Mouse (Mus musculus): ENCODE measurements around the gene Gm11213. TPM values are rescaled to one million over a fixed set of nuclear protein-coding genes. Genes with fewer than 3 reads are reported as not detected.
A peak's percentile ranks its signal among the peaks of the same experiment; 100 is the strongest.

Gm11213 gene
- total and polyA plus RNA-seq, 2 experiments from 2014 or later, result not detected

DNA sequence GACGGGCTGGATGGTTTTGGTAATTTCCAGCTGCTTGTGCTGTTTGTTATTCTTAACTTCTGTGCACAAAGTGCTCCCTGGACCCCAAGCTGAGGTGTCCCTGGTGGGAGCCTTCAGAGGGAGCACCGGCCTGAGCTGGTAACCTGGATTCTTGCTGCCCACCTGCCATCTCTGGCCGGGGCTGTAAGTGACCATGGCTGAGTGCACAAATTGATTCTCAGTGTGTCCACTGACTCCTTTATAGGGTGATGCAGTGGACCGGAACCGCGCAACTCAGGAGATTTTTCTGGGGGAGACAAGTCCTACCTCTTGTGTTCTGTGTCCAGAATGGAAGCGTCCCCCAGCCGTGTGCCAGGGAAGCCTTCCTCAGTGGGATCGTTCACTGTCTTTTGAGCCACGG lies 19.8 kb downstream of the Gm11213 start:
- ATAC-seq (no peak), DNase-seq (ENCODE audit: low spot score) (no peak)
- Histone ChIP-seq H3K36me3 (ENCODE audit: insufficient read depth, low read length) (no peaks in the 10 kb centered on the region), H3K9me3 (ENCODE audit: low read length) (no peaks in the 10 kb centered on the region), H3K27ac (no peak overlapping the region), H3K4me2 (ENCODE audit: low read depth, low read length) (no peak overlapping the region), H3K9ac (replicated peaks; ENCODE audit: low read length) (no peak overlapping the region), H3K4me1 (ENCODE audit: insufficient read depth, low read length) (peaks cover 1% of the 10 kb centered on the region; the same call in 1 of the 2 replicates), H3K4me3 (ENCODE audit: low read length) (no peak overlapping the region), H3K27me3 (ENCODE audit: insufficient read depth, low read length) (no peaks in the 10 kb centered on the region)
- TF ChIP-seq CTCF (IDR thresholded peaks at IDR 0.05; ENCODE audit: low read depth), result no peak
- 75% methylated on average over 10 of the region's 10 CpGs for WGBS

- Histone ChIP-seq H3K27me3 (ENCODE audit: insufficient read depth, low read length) (no peaks in the 10 kb centered on the region), H3K4me2 (ENCODE audit: low read depth, low read length) (no peak overlapping the region), H3K27ac (no peak overlapping the region), H3K9me3 (ENCODE audit: low read length) (no peaks in the 10 kb centered on the region), H3K4me1 (ENCODE audit: insufficient read depth, low read length) (peaks cover 9% of the 10 kb centered on the region; the same call in 1 of the 2 replicates), H3K36me3 (ENCODE audit: insufficient read depth, low read length) (no peaks in the 10 kb centered on the region), H3K4me3 (ENCODE audit: low read length) (no peak overlapping the region), H3K9ac (replicated peaks; ENCODE audit: low read length) (no peak overlapping the region)
- no peak for TF ChIP-seq CTCF (IDR thresholded peaks at IDR 0.05; ENCODE audit: low read depth)
- ATAC-seq (no peak), DNase-seq (ENCODE audit: low spot score) (no peak)
- WGBS, result 78% methylated on average over 5 of the region's 5 CpGs
Measured at GRCm38 (mm10) chr4:63582580-63582979, 22.5 kb downstream of the Gm11213 start.

- peaks cover 9% of the 10 kb centered on the region; the same call in 1 of the 2 replicates for H3K4me1 ChIP-seq (ENCODE audit: insufficient read depth, low read length)
- no peak overlapping the region for H3K27ac ChIP-seq
- 13% methylated on average over 6 of the region's 6 CpGs for WGBS
- no peak overlapping the region for H3K4me3 ChIP-seq (ENCODE audit: low read length)
- peak; percentile 63 for DNase-seq (ENCODE audit: low spot score)
- no peak overlapping the region for H3K4me2 ChIP-seq (ENCODE audit: low read depth, low read length)
- no peak for TF ChIP-seq CTCF (IDR thresholded peaks at IDR 0.05; ENCODE audit: low read depth)
- no peaks in the 10 kb centered on the region for H3K27me3 ChIP-seq (ENCODE audit: insufficient read depth, low read length)
- no peaks in the 10 kb centered on the region for H3K36me3 ChIP-seq (ENCODE audit: insufficient read depth, low read length)
- peak; percentile 86 for ATAC-seq
- H3K9me3 ChIP-seq (ENCODE audit: low read length), result no peaks in the 10 kb centered on the region
- H3K9ac ChIP-seq (replicated peaks; ENCODE audit: low read length), result no peak overlapping the region
Measured at GRCm38 (mm10) chr4:63580078-63580477, 25.0 kb downstream of the Gm11213 start.

GRCm38 (mm10) chr4:63579649-63580048 lies 25.4 kb downstream of the Gm11213 start:
- 78% methylated on average over 14 of the region's 14 CpGs for WGBS
- no peak overlapping the region for H3K4me3 ChIP-seq (ENCODE audit: low read length)
- no peak overlapping the region for H3K27ac ChIP-seq
- no peaks in the 10 kb centered on the region for H3K36me3 ChIP-seq (ENCODE audit: insufficient read depth, low read length)
- DNase-seq (ENCODE audit: low spot score), result no peak
- peak; percentile 48 for ATAC-seq
- H3K9me3 ChIP-seq (ENCODE audit: low read length), result no peaks in the 10 kb centered on the region
- no peak for TF ChIP-seq CTCF (IDR thresholded peaks at IDR 0.05; ENCODE audit: low read depth)
- H3K9ac ChIP-seq (replicated peaks; ENCODE audit: low read length), result no peak overlapping the region
- no peak overlapping the region for H3K4me2 ChIP-seq (ENCODE audit: low read depth, low read length)
- H3K27me3 ChIP-seq (ENCODE audit: insufficient read depth, low read length), result no peaks in the 10 kb centered on the region
- H3K4me1 ChIP-seq (ENCODE audit: insufficient read depth, low read length), result peaks cover 9% of the 10 kb centered on the region; the same call in 1 of the 2 replicates

DNA sequence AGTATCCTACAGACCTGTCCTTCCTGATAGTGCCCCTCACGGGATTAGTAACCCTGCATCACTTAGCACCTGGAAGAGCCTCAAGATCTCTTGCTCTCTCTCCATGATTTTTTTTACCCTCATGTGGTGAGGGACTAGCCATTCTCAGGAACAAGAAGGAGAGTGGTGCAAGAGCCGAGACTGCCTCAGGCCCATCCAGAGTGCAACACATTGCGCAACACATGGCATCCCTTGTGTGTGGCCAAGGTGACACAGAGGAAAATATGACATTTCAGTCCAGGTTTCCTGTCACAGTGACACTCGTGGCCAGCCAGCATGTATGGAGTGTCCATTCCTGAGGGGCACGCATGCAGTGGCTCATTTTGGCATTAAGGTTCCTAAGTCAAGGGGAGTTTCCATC lies 32.4 kb downstream of the Gm11213 start:
- WGBS, result 90% methylated on average over 5 of the region's 5 CpGs
- H3K27me3 ChIP-seq (ENCODE audit: insufficient read depth, low read length), result no peaks in the 10 kb centered on the region
- H3K4me2 ChIP-seq (ENCODE audit: low read depth, low read length), result no peak overlapping the region
- H3K9ac ChIP-seq (replicated peaks; ENCODE audit: low read length), result no peak overlapping the region
- H3K27ac ChIP-seq, result no peak overlapping the region
- no peaks in the 10 kb centered on the region for H3K9me3 ChIP-seq (ENCODE audit: low read length)
- no peak for ATAC-seq
- H3K4me1 ChIP-seq (ENCODE audit: insufficient read depth, low read length), result peaks cover 2% of the 10 kb centered on the region; the same call in 1 of the 2 replicates
- no peak for DNase-seq (ENCODE audit: low spot score)
- no peaks in the 10 kb centered on the region for H3K36me3 ChIP-seq (ENCODE audit: insufficient read depth, low read length)
- TF ChIP-seq CTCF (IDR thresholded peaks at IDR 0.05; ENCODE audit: low read depth), result no peak
- no peak overlapping the region for H3K4me3 ChIP-seq (ENCODE audit: low read length)

DNA sequence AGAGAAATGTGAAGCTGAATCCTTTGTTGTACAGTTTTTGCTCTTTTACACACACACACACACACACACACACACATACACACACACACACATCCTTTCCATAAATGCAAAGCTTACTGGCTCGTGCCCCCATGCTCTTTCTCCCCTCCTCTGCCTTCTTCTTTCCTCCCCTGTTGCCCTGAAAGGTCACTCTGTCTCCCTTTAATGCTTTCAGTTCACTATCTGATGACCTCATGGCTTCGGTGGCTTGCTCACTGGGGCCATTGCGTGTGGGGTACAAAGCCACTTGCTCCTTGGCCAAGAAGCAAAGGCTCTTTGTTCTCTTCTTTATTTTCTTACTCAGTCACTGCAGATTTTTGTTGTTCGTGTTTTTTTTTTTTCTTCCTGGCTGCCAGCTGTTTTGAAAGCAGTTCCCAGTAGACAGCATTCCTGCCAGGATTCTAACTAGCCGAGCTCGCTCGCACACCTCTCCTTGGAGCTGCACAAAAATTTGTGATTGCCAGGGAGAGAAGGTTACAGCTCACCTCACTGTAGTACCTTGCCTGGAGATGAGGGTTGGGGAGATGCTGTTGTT lies 34.8 kb downstream of the Gm11213 start:
- H3K4me2 ChIP-seq (ENCODE audit: low read depth, low read length), result no peak overlapping the region
- H3K9ac ChIP-seq (replicated peaks; ENCODE audit: low read length), result no peak overlapping the region
- ATAC-seq (no peak), DNase-seq (ENCODE audit: low spot score) (peak; percentile 26)
- H3K36me3 ChIP-seq (ENCODE audit: insufficient read depth, low read length), result no peaks in the 10 kb centered on the region
- H3K27me3 ChIP-seq (ENCODE audit: insufficient read depth, low read length), result no peaks in the 10 kb centered on the region
- peaks cover 2% of the 10 kb centered on the region; the same call in 1 of the 2 replicates for H3K4me1 ChIP-seq (ENCODE audit: insufficient read depth, low read length)
- H3K4me3 ChIP-seq (ENCODE audit: low read length), result no peak overlapping the region
- H3K27ac ChIP-seq, result no peak overlapping the region; the same call in 1 of the 2 replicates
- no peaks in the 10 kb centered on the region for H3K9me3 ChIP-seq (ENCODE audit: low read length)
- 19% methylated on average over 7 of the region's 7 CpGs for WGBS
- no peak for TF ChIP-seq CTCF (IDR thresholded peaks at IDR 0.05; ENCODE audit: low read depth)

DNA sequence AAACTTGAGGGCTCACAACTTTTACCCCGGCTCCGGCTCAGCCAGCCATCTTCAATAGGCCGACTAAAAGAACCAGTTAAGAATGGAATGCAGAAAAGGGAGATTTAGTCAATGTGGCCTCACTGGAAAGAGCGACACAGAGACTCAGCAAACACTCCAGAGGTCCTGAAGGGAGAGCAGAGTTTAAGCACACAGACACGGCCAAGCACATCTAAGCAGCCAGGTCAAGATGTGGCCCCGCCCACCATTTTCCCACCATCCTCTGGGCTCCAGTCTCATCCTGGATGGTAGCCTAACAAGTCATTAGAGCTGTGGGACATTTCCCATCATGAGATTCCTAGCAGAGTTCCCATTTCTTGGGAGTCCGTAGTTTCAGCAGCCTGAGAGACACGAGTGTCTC lies 35.7 kb downstream of the Gm11213 start:
- 89% methylated on average over 8 of the region's 8 CpGs for WGBS
- no peak for TF ChIP-seq CTCF (IDR thresholded peaks at IDR 0.05; ENCODE audit: low read depth)

More for the DNA sequence above, 35.7 kb downstream of the Gm11213 start:
- Histone ChIP-seq H3K27ac (no peak overlapping the region), H3K27me3 (ENCODE audit: insufficient read depth, low read length) (no peaks in the 10 kb centered on the region), H3K9ac (replicated peaks; ENCODE audit: low read length) (no peak overlapping the region), H3K4me1 (ENCODE audit: insufficient read depth, low read length) (peaks cover 2% of the 10 kb centered on the region; the same call in 1 of the 2 replicates), H3K9me3 (ENCODE audit: low read length) (no peaks in the 10 kb centered on the region), H3K4me2 (ENCODE audit: low read depth, low read length) (no peak overlapping the region), H3K36me3 (ENCODE audit: insufficient read depth, low read length) (no peaks in the 10 kb centered on the region), H3K4me3 (ENCODE audit: low read length) (no peak overlapping the region)
- ATAC-seq, result no peak
- DNase-seq (ENCODE audit: low spot score), result no peak
